Mouse (Mus musculus) hindbrain, embryonic 16.5 days (tissue): ENCODE measurements around the gene Cib2. TPM values are rescaled to one million over a fixed set of nuclear protein-coding genes. Genes with fewer than 3 reads are reported as not detected.

ENCODE experiments used
- ATAC-seq: fragments of 200-750 bp; cut with Nextera tagmentation; 2 replicates; pipeline ENCODE4 v1.8.0; 2017; ENCODE audit warnings: moderate TSS enrichment, moderate library complexity
- H3K27ac ChIP-seq: fragments of 300-500 bp; sonication (generic); 2 replicates; pipeline ENCODE4 v1.5.1; 2014; ENCODE audit warnings: low read depth, mild to moderate bottlenecking, control low read depth, low read length, moderate library complexity
- H3K27me3 ChIP-seq: fragments of 300-500 bp; sonication (generic); replicated peaks from 2 replicates; pipeline ENCODE4 v1.6.1; 2014; ENCODE audit warnings: low read length; ENCODE audit not compliant: control insufficient read depth, insufficient read depth
- H3K36me3 ChIP-seq: fragments of 300-500 bp; sonication (generic); 2 replicates; pipeline ENCODE4 v1.6.1; 2014; ENCODE audit warnings: mild to moderate bottlenecking, low read length, moderate library complexity, mixed read lengths; ENCODE audit not compliant: control insufficient read depth, insufficient read depth
- H3K4me1 ChIP-seq: fragments of 300-500 bp; sonication (generic); 2 replicates; pipeline ENCODE4 v1.6.1; 2014; ENCODE audit warnings: low read depth, low read length; ENCODE audit not compliant: control insufficient read depth, insufficient read depth
- H3K4me2 ChIP-seq: fragments of 300-500 bp; sonication (generic); 2 replicates; pipeline ENCODE4 v1.6.1; 2014; ENCODE audit warnings: mild to moderate bottlenecking, low read length, control low read depth, moderate library complexity
- H3K4me3 ChIP-seq: fragments of 300-500 bp; sonication (generic); 2 replicates; pipeline ENCODE4 v1.5.1; 2014; ENCODE audit warnings: mild to moderate bottlenecking, low read length, control low read depth, moderate library complexity
- H3K9ac ChIP-seq: fragments of 300-500 bp; sonication (generic); 2 replicates; pipeline ENCODE4 v1.6.1; 2014; ENCODE audit warnings: low read depth, mild to moderate bottlenecking, control low read depth, low read length, moderate library complexity
- H3K9me3 ChIP-seq: fragments of 300-500 bp; sonication (generic); 2 replicates; pipeline ENCODE4 v1.6.1; 2014; ENCODE audit warnings: mild to moderate bottlenecking, low read length, moderate library complexity; ENCODE audit not compliant: control insufficient read depth
- WGBS: fragments of 180-500 bp; shearing (Covaris S2); extraction: QIAGEN DNeasy Blood & Tissue Kit; methylation state at CpG from one replicate; pipeline ENCODE4 v1.1.7; 2014; 5-methylcytosine and 5-hydroxymethylcytosine counted together
- polyA plus RNA-seq: library from polyadenylated mRNA; unstranded; fragments of >200 nt; fragmentation: Nextera tagmentation; extraction: Ambion mirVana; gene quantifications from 2 replicates; pipeline ENCODE4 v1.2.1, GENCODE M21; 2015

The Cib2 gene
- polyA plus RNA-seq, 1 experiment from 2014 or later = 78.6 TPM

DNA sequence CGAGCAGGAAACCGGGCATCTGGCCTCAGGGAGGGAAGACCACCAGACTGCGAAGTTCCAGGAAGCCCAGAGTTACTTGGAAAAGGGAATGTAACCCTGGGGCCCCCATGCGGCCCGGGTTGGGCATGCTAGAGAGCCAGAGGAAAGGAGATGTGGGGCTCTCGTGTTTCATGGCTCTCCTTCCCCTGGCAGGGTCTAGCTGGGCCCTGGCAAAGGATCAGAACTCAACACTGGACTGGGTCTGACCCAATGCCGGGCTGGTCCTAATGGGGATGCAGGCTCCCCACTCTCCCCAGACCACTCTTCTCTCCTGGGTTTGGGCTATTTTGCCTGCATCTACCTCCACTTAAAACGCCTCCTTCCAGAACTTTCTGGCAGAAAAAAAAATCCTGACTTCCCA is 1.3 kb downstream of the Cib2 start:
- no peaks in the 10 kb centered on the region for H3K36me3 ChIP-seq
- H3K4me3 ChIP-seq = no peak overlapping the region
- no peak overlapping the region for H3K9ac ChIP-seq
- 78% methylated on average over 8 of the region's 8 CpGs for WGBS
- H3K4me2 ChIP-seq = no peak overlapping the region; the same call in 1 of the 2 replicates
- peaks cover 3% of the 10 kb centered on the region; the same call in 1 of the 2 replicates for H3K4me1 ChIP-seq
- no peak overlapping the region for H3K27ac ChIP-seq
- H3K9me3 ChIP-seq = no peaks in the 10 kb centered on the region
- no peaks in the 10 kb centered on the region for H3K27me3 ChIP-seq
- ATAC-seq = no peak

GRCm38 (mm10) chr9:54555044-54555443 is 5.0 kb downstream of the Cib2 start:
- Histone ChIP-seq H3K9ac (no peak overlapping the region), H3K27me3 (no peaks in the 10 kb centered on the region), H3K4me3 (no peak overlapping the region), H3K4me2 (no peak overlapping the region), H3K4me1 (no peaks in the 10 kb centered on the region; the same call in 1 of the 2 replicates), H3K9me3 (no peaks in the 10 kb centered on the region), H3K36me3 (no peaks in the 10 kb centered on the region), H3K27ac (no peak overlapping the region)
- no peak for ATAC-seq
- WGBS = 83% methylated on average over 2 of the region's 2 CpGs

GRCm38 (mm10) chr9:54552409-54552808 is 7.6 kb downstream of the Cib2 start:
- no peak overlapping the region for H3K4me2 ChIP-seq
- H3K27me3 ChIP-seq = no peaks in the 10 kb centered on the region
- no peaks in the 10 kb centered on the region for H3K9me3 ChIP-seq
- H3K9ac ChIP-seq = no peak overlapping the region
- H3K4me1 ChIP-seq = no peaks in the 10 kb centered on the region
- no peaks in the 10 kb centered on the region for H3K36me3 ChIP-seq
- WGBS = 35% methylated on average over 5 of the region's 5 CpGs
- no peak for ATAC-seq
- no peak overlapping the region for H3K27ac ChIP-seq
- H3K4me3 ChIP-seq = no peak overlapping the region

- H3K9ac ChIP-seq = no peak overlapping the region
- 93% methylated on average over 6 of the region's 6 CpGs for WGBS
- H3K4me3 ChIP-seq = no peak overlapping the region
- H3K27me3 ChIP-seq = no peaks in the 10 kb centered on the region
- no peak overlapping the region for H3K27ac ChIP-seq
- H3K4me1 ChIP-seq = no peaks in the 10 kb centered on the region
- H3K4me2 ChIP-seq = no peak overlapping the region
- 0 out of 2 replicates have a peak, but pooled peaks cover 2% of the 10 kb centered on the region for H3K36me3 ChIP-seq
- no peak for ATAC-seq
- H3K9me3 ChIP-seq = no peaks in the 10 kb centered on the region
Observed at GRCm38 (mm10) chr9:54549433-54549832, 10.6 kb downstream of the Cib2 start.

GRCm38 (mm10) chr9:54547536-54547935 is 12.5 kb downstream of the Cib2 start:
- Histone ChIP-seq H3K27ac (no peak overlapping the region), H3K4me3 (no peak overlapping the region), H3K36me3 (0 out of 2 replicates have a peak, but pooled peaks cover 2% of the 10 kb centered on the region), H3K9ac (no peak overlapping the region), H3K4me1 (no peaks in the 10 kb centered on the region), H3K9me3 (no peaks in the 10 kb centered on the region), H3K4me2 (no peak overlapping the region), H3K27me3 (no peaks in the 10 kb centered on the region)
- 21% methylated on average over 5 of the region's 5 CpGs for WGBS
- no peak for ATAC-seq

DNA sequence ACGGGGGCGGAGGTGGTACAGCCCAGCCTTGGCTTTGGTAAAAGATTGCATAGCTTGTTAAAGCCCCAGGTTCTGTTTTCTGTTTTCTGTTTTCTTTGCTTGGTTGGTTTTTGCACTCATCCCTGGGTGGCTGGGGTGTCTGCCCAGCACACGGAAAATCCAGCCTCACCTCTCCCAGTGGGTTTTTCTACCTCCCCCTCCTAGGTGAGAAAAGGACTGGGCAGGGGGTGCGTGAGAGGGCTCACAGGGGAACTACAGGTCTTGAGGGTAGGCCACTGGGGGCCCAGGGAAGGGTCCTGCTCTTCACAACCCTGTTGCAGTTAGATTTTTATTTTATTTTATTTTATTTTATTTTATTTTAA is 15.1 kb downstream of the Cib2 start:
- H3K27ac ChIP-seq = no peak overlapping the region
- no peaks in the 10 kb centered on the region for H3K27me3 ChIP-seq
- 0 out of 2 replicates have a peak, but pooled peaks cover 2% of the 10 kb centered on the region for H3K36me3 ChIP-seq
- H3K4me2 ChIP-seq = no peak overlapping the region
- no peaks in the 10 kb centered on the region for H3K9me3 ChIP-seq
- WGBS = 88% methylated on average over 4 of the region's 4 CpGs
- H3K4me3 ChIP-seq = no peak overlapping the region
- no peak overlapping the region for H3K9ac ChIP-seq
- ATAC-seq = no peak
- no peaks in the 10 kb centered on the region for H3K4me1 ChIP-seq

DNA sequence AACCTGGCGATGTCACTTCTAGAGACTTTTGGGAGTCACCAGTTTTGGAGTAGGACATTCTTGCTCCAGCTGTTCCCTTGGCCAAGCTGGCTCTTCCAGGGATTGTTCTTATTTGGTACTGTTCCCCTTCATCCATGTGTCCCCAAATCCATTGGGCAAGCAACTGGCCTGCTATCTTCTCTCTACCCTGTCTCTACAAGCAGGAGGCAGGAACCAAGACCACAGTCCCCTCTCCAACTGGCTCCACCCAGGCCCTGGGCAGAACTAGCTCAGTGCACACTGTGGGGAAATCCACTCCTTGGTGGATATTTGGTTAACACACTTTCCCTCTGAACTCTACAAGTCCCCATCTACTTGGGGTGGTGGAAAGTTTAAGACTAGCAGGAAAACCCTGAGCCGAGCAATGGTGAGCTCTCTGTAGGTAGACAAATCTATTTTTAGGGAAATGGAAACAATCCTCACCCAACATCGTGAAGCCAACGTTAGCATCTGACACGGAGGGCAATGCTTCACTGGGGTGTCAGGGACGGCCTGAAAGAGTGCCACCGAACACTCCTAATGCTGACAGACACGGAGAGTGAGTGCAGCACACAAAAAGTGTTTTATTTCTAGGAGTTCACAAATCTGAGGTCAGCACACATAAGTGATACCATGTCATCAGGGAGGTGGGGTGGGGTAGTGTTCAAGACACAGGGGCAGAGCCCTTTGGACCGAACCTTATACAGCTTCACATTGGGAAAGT is 15.6 kb downstream of the Cib2 start:
- ATAC-seq = no peak
- H3K4me2 ChIP-seq = no peak overlapping the region
- H3K9me3 ChIP-seq = no peaks in the 10 kb centered on the region
- 0 out of 2 replicates have a peak, but pooled peaks cover 2% of the 10 kb centered on the region for H3K36me3 ChIP-seq
- no peaks in the 10 kb centered on the region for H3K27me3 ChIP-seq
- no peaks in the 10 kb centered on the region for H3K4me1 ChIP-seq
- H3K4me3 ChIP-seq = no peak overlapping the region
- 84% methylated on average over 9 of the region's 9 CpGs for WGBS
- no peak overlapping the region for H3K9ac ChIP-seq
- H3K27ac ChIP-seq = no peak overlapping the region

DNA sequence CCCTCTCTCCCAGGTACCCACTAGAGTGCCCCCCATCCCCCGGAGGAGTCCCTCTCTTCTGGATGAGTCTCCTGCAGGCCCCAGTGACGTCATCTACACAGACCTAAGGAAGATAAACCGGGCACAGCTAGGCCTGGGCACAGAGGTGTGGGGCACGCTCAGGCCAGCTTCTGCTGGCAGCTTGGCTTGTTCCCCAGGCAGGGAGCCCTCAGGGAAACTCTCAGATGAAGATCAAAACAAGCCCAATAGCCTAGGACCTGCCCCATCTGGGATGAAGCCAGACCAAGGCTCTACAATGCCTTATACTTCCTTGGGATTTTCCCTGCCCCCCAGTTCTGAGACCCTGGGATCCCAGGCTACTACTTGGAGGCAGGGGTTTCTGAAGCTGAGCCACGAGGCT is 19.2 kb downstream of the Cib2 start:
- 0 out of 2 replicates have a peak, but pooled peaks cover 2% of the 10 kb centered on the region for H3K36me3 ChIP-seq
- no peak for ATAC-seq
- peaks cover 3% of the 10 kb centered on the region; the same call in 1 of the 2 replicates for H3K4me1 ChIP-seq
- H3K4me3 ChIP-seq = no peak overlapping the region
- H3K9me3 ChIP-seq = no peaks in the 10 kb centered on the region
- H3K9ac ChIP-seq = no peak overlapping the region
- no peak overlapping the region for H3K27ac ChIP-seq
- no peaks in the 10 kb centered on the region for H3K27me3 ChIP-seq
- 81% methylated on average over 5 of the region's 5 CpGs for whole genome bisulfite sequencing
- no peak overlapping the region for H3K4me2 ChIP-seq

DNA sequence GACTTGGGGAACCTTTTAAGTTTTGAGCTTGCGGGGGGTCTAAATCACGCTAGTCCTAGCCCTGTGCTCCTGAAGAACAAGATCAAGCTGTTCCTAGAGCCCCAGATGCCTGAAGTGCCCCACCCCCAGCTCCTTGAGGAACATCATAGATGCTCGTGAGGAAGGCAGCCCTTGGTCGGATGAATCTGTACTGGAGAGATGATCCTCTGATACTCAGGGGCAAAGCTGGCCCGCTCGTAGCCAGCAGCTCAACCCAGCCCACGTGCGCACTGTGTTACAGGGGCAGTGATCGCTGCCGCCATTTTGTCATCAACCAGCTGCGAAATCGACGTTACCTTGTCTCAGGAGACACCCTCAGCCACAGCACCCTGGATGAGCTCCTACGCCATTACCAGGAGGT is 21.3 kb downstream of the Cib2 start, which contains the start of gene Sh2d7:
Gene Sh2d7, plus strand, starts transcription at position 301 of the 400 bp plus-strand sequence.
- Histone ChIP-seq H3K27me3 (no peaks in the 10 kb centered on the region), H3K36me3 (no peaks in the 10 kb centered on the region), H3K4me1 (peaks cover 8% of the 10 kb centered on the region; the same call in 1 of the 2 replicates), H3K9me3 (no peaks in the 10 kb centered on the region), H3K9ac (no peak within 1 kb of the TSS), H3K4me3 (no peak within 1 kb of the TSS), H3K27ac (no peak within 1 kb of the TSS), H3K4me2 (no peak within 1 kb of the TSS)
- ATAC-seq = no peak
- 91% methylated on average over 14 of the region's 14 CpGs for WGBS
